Mouse (Mus musculus) testis, adult 2 months (tissue): Measurements from ENCODE around the gene Dctpp1. TPM values are rescaled to one million over a fixed set of nuclear protein-coding genes. Genes with fewer than 3 reads are reported as not detected.

Source experiments
- H3K27ac ChIP-seq: fragments of 200-500 bp; 2 replicates; pipeline ENCODE4 v1.5.1; 2012; ENCODE audit warnings: low read depth, low read length; ENCODE audit not compliant: control insufficient read depth, insufficient read depth
- H3K27me3 ChIP-seq: fragments of 200-500 bp; 2 replicates; pipeline ENCODE4 v1.6.1; 2012; ENCODE audit warnings: mild to moderate bottlenecking, low read length, moderate library complexity; ENCODE audit not compliant: control insufficient read depth, insufficient read depth
- H3K36me3 ChIP-seq: fragments of 200-500 bp; 2 replicates; pipeline ENCODE4 v1.6.1; 2012; ENCODE audit warnings: mild to moderate bottlenecking, low read length; ENCODE audit not compliant: control insufficient read depth, insufficient read depth
- H3K4me1 ChIP-seq: fragments of 200-500 bp; 2 replicates; pipeline ENCODE4 v1.6.1; 2012; ENCODE audit warnings: low read length; ENCODE audit not compliant: control insufficient read depth, insufficient read depth
- H3K4me3 ChIP-seq: fragments of 200-500 bp; 2 replicates; pipeline ENCODE4 v1.5.1; 2012; ENCODE audit warnings: low read depth, mild to moderate bottlenecking, low read length, moderate library complexity, mixed read lengths; ENCODE audit not compliant: control insufficient read depth
- CTCF ChIP-seq: fragments of 200-500 bp; IDR thresholded peaks from 2 replicates; pipeline ENCODE4 v1.5.1; 2012; ENCODE audit warnings: low read depth, mild to moderate bottlenecking, inconsistent platforms, low read length, moderate library complexity; ENCODE audit not compliant: control insufficient read depth, insufficient read depth, insufficient replicate concordance
- POLR2A ChIP-seq: fragments of 200-500 bp; IDR thresholded peaks from 2 replicates; pipeline ENCODE4 v1.6.1; 2012; ENCODE audit warnings: low read depth, mild to moderate bottlenecking, inconsistent platforms, low read length, moderate library complexity; ENCODE audit not compliant: control insufficient read depth
- polyA plus RNA-seq: library from polyadenylated mRNA; depleted of rRNA; stranded (reverse); fragments of >200 nt; gene quantifications from 2 replicates; pipeline ENCODE4 v1.2.3, GENCODE M21; 2012

Dctpp1 gene
- polyA plus RNA-seq, 1 experiment, result 22.2 TPM

DNA sequence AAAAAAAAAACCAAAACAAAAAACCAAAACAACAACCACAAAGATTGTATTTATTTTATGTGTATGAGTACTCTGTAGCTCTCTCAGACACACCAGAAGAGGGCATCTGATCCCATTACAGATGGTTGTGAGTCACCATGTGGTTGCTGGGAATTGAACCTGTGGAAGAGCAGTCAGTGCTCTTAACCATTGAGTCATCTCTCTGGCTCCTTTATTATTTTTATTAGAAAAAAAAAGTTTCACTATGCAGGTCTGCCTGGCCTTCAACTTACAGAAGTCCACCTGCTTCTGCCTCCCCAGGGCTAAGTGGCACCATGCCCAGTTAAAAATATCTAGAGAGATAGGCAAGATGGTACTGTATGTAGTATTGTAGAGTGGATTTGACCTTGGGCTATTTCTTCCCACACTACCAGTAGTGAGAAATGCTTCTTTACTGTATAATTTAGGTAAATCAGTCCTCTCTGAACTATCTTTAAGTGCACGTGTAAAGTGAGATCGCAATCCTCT lies 17.1 kb downstream of the Dctpp1 start:
- Histone ChIP-seq H3K4me3 (peak overlapping the region; percentile 83), H3K27me3 (no peaks in the 10 kb centered on the region), H3K4me1 (peaks cover 11% of the 10 kb centered on the region), H3K36me3 (no peaks in the 10 kb centered on the region), H3K27ac (peak overlapping the region; percentile 87)
- TF ChIP-seq CTCF (no peak), POLR2A (no peak)

- Histone ChIP-seq H3K4me1 (peaks cover 4% of the 10 kb centered on the region), H3K27me3 (no peaks in the 10 kb centered on the region), H3K36me3 (no peaks in the 10 kb centered on the region), H3K4me3 (no peak overlapping the region), H3K27ac (no peak overlapping the region)
- TF ChIP-seq POLR2A, result no peak
- no peak for TF ChIP-seq CTCF
Observed at GRCm38 (mm10) chr7:127234777-127235176, 25.7 kb downstream of the Dctpp1 start.

GRCm38 (mm10) chr7:127233765-127234164 lies 26.7 kb downstream of the Dctpp1 start:
- peak overlapping the region; percentile 92 for H3K4me3 ChIP-seq
- TF ChIP-seq CTCF (no peak), POLR2A (no peak)
- no peaks in the 10 kb centered on the region for H3K36me3 ChIP-seq
- H3K27ac ChIP-seq, result no peak overlapping the region
- peaks cover 4% of the 10 kb centered on the region for H3K4me1 ChIP-seq
- H3K27me3 ChIP-seq, result no peaks in the 10 kb centered on the region

- no peaks in the 10 kb centered on the region for H3K36me3 ChIP-seq
Observed at GRCm38 (mm10) chr7:127233368-127233749, 27.1 kb downstream of the Dctpp1 start.

DNA sequence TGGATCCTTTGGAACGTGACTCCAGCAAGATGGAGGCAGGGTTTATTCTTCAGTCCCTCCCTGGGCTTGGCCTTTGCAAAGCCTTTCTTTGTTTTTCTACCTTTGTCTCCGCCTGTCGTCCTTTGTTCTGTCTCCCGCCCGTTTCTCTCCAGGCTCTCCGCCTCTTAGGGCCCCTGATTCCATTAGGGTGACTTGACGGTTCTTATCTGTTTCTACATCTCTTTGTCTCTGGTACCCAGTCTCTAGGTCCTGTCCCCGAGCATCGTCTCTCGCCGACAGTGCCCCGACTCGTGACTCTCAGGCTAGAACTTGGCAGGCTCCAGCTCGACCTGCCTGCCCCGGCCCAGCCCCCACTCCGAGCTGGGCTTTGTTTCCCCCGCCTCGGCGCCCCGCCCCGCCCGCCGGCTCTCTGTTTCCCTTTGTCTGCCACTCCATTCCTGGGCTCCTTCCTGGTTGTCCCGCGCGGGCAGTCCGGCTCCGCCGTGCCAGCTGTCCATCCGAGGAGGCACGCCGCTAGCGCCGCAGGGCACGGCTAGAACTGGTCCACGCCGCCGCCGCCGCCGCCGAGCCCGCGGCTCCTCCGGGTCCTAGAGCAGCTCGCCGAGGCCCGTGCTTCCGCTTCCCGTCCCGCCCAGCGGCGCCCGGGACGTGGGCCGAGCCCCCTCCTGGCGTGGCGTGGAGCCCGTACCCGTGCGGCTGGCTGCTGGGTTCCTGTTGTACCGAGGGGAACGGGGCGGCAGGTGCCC lies 27.7 kb downstream of the Dctpp1 start, which contains the start of the genes Zfp553 and Sept1:
Gene Zfp553 (plus strand): TSS at position 440 of the 746 bp plus-strand sequence.
Gene Sept1 (minus strand): TSS at position 509 of the 746 bp plus-strand sequence.
- no peaks in the 10 kb centered on the region for H3K27me3 ChIP-seq
- peak within 1 kb of the TSS; percentile 81 for H3K27ac ChIP-seq
- peak within 1 kb of the TSS; percentile 92 for H3K4me3 ChIP-seq
- TF ChIP-seq POLR2A, result peak; percentile 56
- no peak for TF ChIP-seq CTCF
- no peaks in the 10 kb centered on the region for H3K36me3 ChIP-seq
- H3K4me1 ChIP-seq, result peaks cover 4% of the 10 kb centered on the region

More at GRCm38 (mm10) chr7:127233368-127233749, 27.1 kb downstream of the Dctpp1 start:
- H3K27ac ChIP-seq, result peak overlapping the region; percentile 81
- H3K4me1 ChIP-seq, result peaks cover 4% of the 10 kb centered on the region
- H3K4me3 ChIP-seq, result peak overlapping the region; percentile 92
- H3K27me3 ChIP-seq, result no peaks in the 10 kb centered on the region
- TF ChIP-seq POLR2A, result no peak; the same call in 1 of the 2 replicates
- no peak for TF ChIP-seq CTCF

DNA sequence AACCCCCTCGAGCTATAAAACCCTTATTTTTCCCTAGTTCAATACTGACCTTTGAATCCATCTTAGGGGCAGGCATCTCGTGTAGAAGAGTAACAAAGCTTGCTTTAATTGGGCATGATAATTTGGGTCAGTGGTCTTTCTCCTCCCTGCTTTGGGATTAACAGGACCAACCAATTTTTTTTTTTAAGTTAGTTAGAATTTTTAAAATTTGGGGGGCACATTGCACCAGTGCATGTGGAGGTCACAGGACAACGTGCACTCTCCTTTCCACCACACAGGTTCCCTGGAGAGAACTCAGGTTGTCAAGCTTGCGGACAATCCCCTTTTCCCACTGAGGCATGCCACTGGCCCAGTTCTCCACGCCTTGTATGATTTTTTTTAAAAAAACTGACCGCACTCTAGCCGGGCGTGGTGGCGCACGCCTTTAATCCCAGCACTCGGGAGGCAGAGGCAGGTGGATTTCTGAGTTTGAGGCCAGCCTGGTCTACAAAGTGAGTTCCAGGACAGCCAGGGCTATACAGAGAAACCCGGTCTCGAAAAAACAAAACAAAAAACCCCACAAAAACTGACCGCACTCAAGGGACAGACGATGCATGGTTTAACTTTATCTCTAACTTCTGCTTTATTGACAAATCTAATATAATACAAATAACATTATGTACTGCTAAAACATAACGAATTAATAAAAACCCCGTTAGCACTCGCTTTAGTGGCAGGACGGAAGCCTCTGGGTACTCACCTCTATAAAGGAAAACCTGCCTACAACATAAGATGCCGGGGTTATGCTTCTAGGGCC lies 28.5 kb downstream of the Dctpp1 start:
- no peaks in the 10 kb centered on the region for H3K36me3 ChIP-seq
- peak overlapping the region; percentile 81 for H3K27ac ChIP-seq
- H3K4me1 ChIP-seq, result peaks cover 4% of the 10 kb centered on the region
- peak overlapping the region; percentile 92 for H3K4me3 ChIP-seq
- no peak for TF ChIP-seq POLR2A
- no peak for TF ChIP-seq CTCF
- no peaks in the 10 kb centered on the region for H3K27me3 ChIP-seq

- Histone ChIP-seq H3K27ac (no peak overlapping the region), H3K27me3 (no peaks in the 10 kb centered on the region), H3K4me3 (no peak overlapping the region), H3K4me1 (peaks cover 4% of the 10 kb centered on the region), H3K36me3 (no peaks in the 10 kb centered on the region)
- no peak for TF ChIP-seq POLR2A
- TF ChIP-seq CTCF, result no peak
Observed at GRCm38 (mm10) chr7:127231376-127231775, 29.1 kb downstream of the Dctpp1 start.
